Mouse (Mus musculus) small intestine, adult 2 months (tissue): ENCODE measurements around the gene Qk. TPM values are rescaled to one million over a fixed set of nuclear protein-coding genes. Genes with fewer than 3 reads are reported as not detected.

Source experiments
- H3K27ac ChIP-seq: fragments of 200-500 bp; 2 replicates; pipeline ENCODE4 v1.5.1; 2012; ENCODE audit warnings: low read depth, low read length, control low read depth, inconsistent platforms; ENCODE audit not compliant: insufficient read depth
- H3K27me3 ChIP-seq: fragments of 200-500 bp; 2 replicates; pipeline ENCODE4 v1.6.1; 2012; ENCODE audit warnings: mild to moderate bottlenecking, moderate library complexity, low read length, inconsistent platforms; ENCODE audit not compliant: control insufficient read depth, insufficient read depth
- H3K36me3 ChIP-seq: fragments of 200-500 bp; 2 replicates; pipeline ENCODE4 v1.6.1; 2012; ENCODE audit warnings: mild to moderate bottlenecking, low read length, control low read depth, inconsistent platforms; ENCODE audit not compliant: control insufficient read depth, insufficient read depth
- H3K4me1 ChIP-seq: fragments of 200-500 bp; 2 replicates; pipeline ENCODE4 v1.6.1; 2012; ENCODE audit warnings: low read length, inconsistent platforms, mixed read lengths; ENCODE audit not compliant: control insufficient read depth, insufficient read depth, insufficient read length
- H3K4me3 ChIP-seq: fragments of 200-500 bp; 2 replicates; pipeline ENCODE4 v1.5.1; 2012; ENCODE audit warnings: low read depth, mild to moderate bottlenecking, control low read depth, inconsistent platforms, low read length, moderate library complexity
- CTCF ChIP-seq: fragments of 200-500 bp; IDR thresholded peaks from 2 replicates; pipeline ENCODE4 v1.5.1; 2012; ENCODE audit warnings: low read depth, mild to moderate bottlenecking, control low read depth, inconsistent platforms, low read length, moderate library complexity, mixed read lengths; ENCODE audit not compliant: insufficient replicate concordance, insufficient read length; ENCODE audit errors: extremely low read depth
- POLR2A ChIP-seq: fragments of 200-500 bp; IDR thresholded peaks from 2 replicates; pipeline ENCODE4 v1.6.1; 2012; ENCODE audit warnings: low read depth, mild to moderate bottlenecking, control low read depth, inconsistent platforms, low read length, moderate library complexity
- WGBS: fragments of 180-500 bp; shearing (Covaris S2); methylation state at CpG from one replicate; pipeline ENCODE4 v1.1.7; 2018; 5-methylcytosine and 5-hydroxymethylcytosine counted together
- polyA plus RNA-seq: library from polyadenylated mRNA; depleted of rRNA; stranded (reverse); fragments of >200 nt; gene quantifications from 2 replicates; pipeline ENCODE4 v1.2.3, GENCODE M21; 2012

Gene Qk
- polyA plus RNA-seq, 1 experiment, result 13.5 TPM

DNA sequence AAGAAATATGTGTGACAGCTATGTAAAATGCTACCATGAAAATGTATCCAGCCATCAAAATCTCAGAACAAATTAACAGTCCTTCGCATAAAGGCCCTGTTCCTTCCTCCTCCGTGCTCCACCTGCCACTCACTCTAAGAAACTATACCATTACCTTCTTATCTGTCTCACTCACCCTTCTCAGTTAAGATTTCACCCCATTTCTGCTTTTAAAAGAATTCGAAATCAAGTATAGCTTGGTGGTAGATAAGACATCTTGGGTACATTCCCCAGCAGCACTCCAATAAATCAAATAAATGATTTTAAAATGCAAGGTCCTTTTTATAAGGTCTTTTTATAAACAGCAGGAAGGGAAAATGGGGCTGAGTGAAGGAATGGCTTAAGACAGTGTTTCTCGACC lies 53.4 kb downstream of the Qk start:
- no peaks in the 10 kb centered on the region for H3K36me3 ChIP-seq
- TF ChIP-seq CTCF, result no peak
- no peak for TF ChIP-seq POLR2A
- no peaks in the 10 kb centered on the region for H3K4me1 ChIP-seq
- no peak overlapping the region for H3K4me3 ChIP-seq
- 65% methylated on average over 4 of the region's 4 CpGs for WGBS
- H3K27me3 ChIP-seq, result no peaks in the 10 kb centered on the region
- H3K27ac ChIP-seq, result no peak overlapping the region

DNA sequence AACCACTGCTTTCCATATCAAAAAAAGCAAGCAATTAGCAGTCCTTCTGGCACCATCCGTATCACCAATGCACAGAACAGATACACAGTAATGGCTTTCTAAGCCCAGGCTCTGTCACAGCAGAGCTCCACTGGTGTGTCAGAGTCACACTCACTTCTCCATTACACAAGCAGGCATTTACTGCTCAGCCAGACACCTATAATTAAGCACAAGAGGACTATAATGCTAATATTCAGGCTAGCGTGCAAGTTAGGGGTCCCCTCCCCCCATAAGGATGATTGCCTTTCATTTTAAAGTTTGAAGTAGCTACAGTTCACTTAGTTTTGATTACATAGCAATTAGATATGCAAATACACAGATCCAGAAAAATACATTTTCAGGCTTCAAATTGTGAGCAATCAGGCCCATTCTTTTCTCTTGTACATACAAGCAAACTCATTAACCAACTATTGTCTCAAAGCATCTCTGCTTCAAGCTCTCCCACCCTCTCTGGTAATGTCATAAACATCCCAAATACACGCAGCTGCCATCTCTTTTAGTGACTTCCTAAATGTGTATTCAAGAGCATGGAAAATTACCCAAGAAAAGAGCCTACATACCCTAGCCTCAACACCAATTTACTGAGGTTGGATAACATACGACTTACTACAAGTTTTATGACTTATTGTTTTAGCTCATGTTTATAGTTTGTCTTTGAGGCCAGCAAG lies 68.2 kb downstream of the Qk start:
- no peak for TF ChIP-seq CTCF
- no peak for TF ChIP-seq POLR2A
- Histone ChIP-seq H3K4me1 (no peaks in the 10 kb centered on the region), H3K36me3 (no peaks in the 10 kb centered on the region), H3K27me3 (no peaks in the 10 kb centered on the region), H3K27ac (no peak overlapping the region), H3K4me3 (no peak overlapping the region)
- 71% methylated on average over 4 of the region's 4 CpGs for WGBS

DNA sequence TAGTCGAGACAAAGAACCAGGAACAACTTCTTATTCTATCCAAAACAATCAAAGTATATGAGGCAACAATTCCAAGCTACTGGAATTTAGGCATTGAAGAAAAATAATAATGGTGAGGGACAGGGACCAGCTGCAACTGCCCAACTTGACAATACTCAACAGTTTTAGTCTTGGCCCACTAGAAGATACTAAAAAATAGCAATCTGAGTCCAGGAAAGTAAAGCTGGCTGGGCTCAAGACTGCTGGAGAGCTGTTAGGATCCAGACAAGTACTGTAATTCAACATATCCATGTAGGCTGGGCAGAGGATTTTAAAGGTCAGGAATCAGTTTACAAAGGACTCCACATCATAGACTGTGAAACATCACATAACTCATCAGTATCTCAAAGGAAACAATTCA lies 79.6 kb downstream of the Qk start:
- 72% methylated on average over 1 of the region's 1 CpGs for WGBS
- H3K4me3 ChIP-seq, result no peak overlapping the region
- no peaks in the 10 kb centered on the region for H3K36me3 ChIP-seq

GRCm38 (mm10) chr17:10236595-10236994 lies 83.1 kb downstream of the Qk start:
- Histone ChIP-seq H3K4me3 (no peak overlapping the region), H3K27ac (no peak overlapping the region), H3K36me3 (no peaks in the 10 kb centered on the region), H3K27me3 (no peaks in the 10 kb centered on the region), H3K4me1 (no peaks in the 10 kb centered on the region)
- TF ChIP-seq POLR2A (no peak), CTCF (no peak)
- WGBS, result 68% methylated on average over 2 of the region's 2 CpGs

More for the DNA sequence above, 79.6 kb downstream of the Qk start:
- Histone ChIP-seq H3K27ac (no peak overlapping the region), H3K4me1 (no peaks in the 10 kb centered on the region), H3K27me3 (no peaks in the 10 kb centered on the region)
- no peak for TF ChIP-seq CTCF
- TF ChIP-seq POLR2A, result no peak

GRCm38 (mm10) chr17:10232406-10232805 lies 87.2 kb downstream of the Qk start:
- Histone ChIP-seq H3K27me3 (no peaks in the 10 kb centered on the region), H3K36me3 (no peaks in the 10 kb centered on the region), H3K27ac (no peak overlapping the region), H3K4me1 (no peaks in the 10 kb centered on the region), H3K4me3 (no peak overlapping the region; the same call in 1 of the 2 replicates)
- no peak for TF ChIP-seq CTCF
- TF ChIP-seq POLR2A, result no peak
- WGBS, result 78% methylated on average over 3 of the region's 3 CpGs

- no peak overlapping the region for H3K27ac ChIP-seq
- no peaks in the 10 kb centered on the region for H3K27me3 ChIP-seq
- no peaks in the 10 kb centered on the region for H3K36me3 ChIP-seq
- WGBS, result 80% methylated on average over 3 of the region's 3 CpGs
- H3K4me1 ChIP-seq, result no peaks in the 10 kb centered on the region
- no peak overlapping the region for H3K4me3 ChIP-seq
- TF ChIP-seq POLR2A (no peak), CTCF (no peak)
These were observed 91.7 kb downstream of the Qk start for GRCm38 (mm10) chr17:10227798-10228538.

- no peak overlapping the region for H3K4me3 ChIP-seq
- 86% methylated on average over 5 of the region's 5 CpGs for WGBS
These were observed 103.5 kb downstream of the Qk start for GRCm38 (mm10) chr17:10216164-10216563.

More at GRCm38 (mm10) chr17:10216164-10216563, 103.5 kb downstream of the Qk start:
- Histone ChIP-seq H3K36me3 (no peaks in the 10 kb centered on the region), H3K4me1 (no peaks in the 10 kb centered on the region), H3K27me3 (no peaks in the 10 kb centered on the region), H3K27ac (no peak overlapping the region)
- no peak for TF ChIP-seq POLR2A
